Mouse (Mus musculus) C2C12 (cell line): ENCODE results near the gene Dag1. TPM values are rescaled to one million over a fixed set of nuclear protein-coding genes. Genes with fewer than 3 reads are reported as not detected.

Experiments
- H3K27me3 ChIP-seq: one replicate; pipeline ENCODE4 v1.6.1; 2011; ENCODE audit not compliant: control insufficient read depth, insufficient read depth, insufficient read length
- H3K36me3 ChIP-seq: one replicate; pipeline ENCODE4 v1.6.1; 2011; ENCODE audit not compliant: control insufficient read depth, insufficient read depth
- H3K4me3 ChIP-seq: one replicate; pipeline ENCODE4 v1.5.1; 2011; ENCODE audit warnings: mild to moderate bottlenecking, control low read depth; ENCODE audit not compliant: poor library complexity, insufficient read depth, severe bottlenecking
- H3K79me2 ChIP-seq: one replicate; pipeline ENCODE4 v1.6.1; 2011; ENCODE audit not compliant: control insufficient read depth, insufficient read depth
- H3K79me3 ChIP-seq: one replicate; pipeline ENCODE4 v1.6.1; 2011; ENCODE audit warnings: low read depth, control low read depth
- H3ac ChIP-seq: one replicate; pipeline ENCODE3; 2011; ENCODE audit warnings: low read depth; ENCODE audit not compliant: control insufficient read depth, insufficient read length
- CEBPB ChIP-seq: IDR thresholded peaks from one replicate; pipeline ENCODE4 v1.6.1; 2011; ENCODE audit warnings: low read depth, mild to moderate bottlenecking, control low read depth, moderate library complexity
- CTCF ChIP-seq: IDR thresholded peaks from one replicate; pipeline ENCODE4 v1.5.1; 2011; ENCODE audit not compliant: control insufficient read depth, insufficient read depth, insufficient read length
- FOSL1 ChIP-seq: IDR thresholded peaks from one replicate; pipeline ENCODE4 v1.8.0; 2011; ENCODE audit warnings: mild to moderate bottlenecking, low read length; ENCODE audit not compliant: poor library complexity, insufficient read depth, severe bottlenecking
- MAX ChIP-seq: IDR thresholded peaks from one replicate; pipeline ENCODE4 v1.6.1; 2011; ENCODE audit warnings: mild to moderate bottlenecking, control low read depth
- MYOD1 ChIP-seq: IDR thresholded peaks from one replicate; pipeline ENCODE4 v1.6.1; 2011; ENCODE audit warnings: low read depth; ENCODE audit not compliant: control insufficient read depth, insufficient read length
- MYOG ChIP-seq: IDR thresholded peaks from one replicate; pipeline ENCODE4 v1.6.1; 2011; ENCODE audit not compliant: control insufficient read depth, insufficient read length; ENCODE audit errors: extremely low read depth
- USF1 ChIP-seq: IDR thresholded peaks from one replicate; pipeline ENCODE4 v1.6.1; 2011; ENCODE audit warnings: low read depth, mild to moderate bottlenecking, control low read depth, moderate library complexity
- polyA plus RNA-seq: library from polyadenylated mRNA; unstranded; fragments of >200 nt; fragmentation: generic; extraction: Trizol; gene quantifications from one replicate; pipeline ENCODE4 v1.2.1, GENCODE M21; 2012; ENCODE audit warnings: missing spikeins

The Dag1 gene
- polyA plus RNA-seq, 1 experiment = 42.3 TPM

DNA sequence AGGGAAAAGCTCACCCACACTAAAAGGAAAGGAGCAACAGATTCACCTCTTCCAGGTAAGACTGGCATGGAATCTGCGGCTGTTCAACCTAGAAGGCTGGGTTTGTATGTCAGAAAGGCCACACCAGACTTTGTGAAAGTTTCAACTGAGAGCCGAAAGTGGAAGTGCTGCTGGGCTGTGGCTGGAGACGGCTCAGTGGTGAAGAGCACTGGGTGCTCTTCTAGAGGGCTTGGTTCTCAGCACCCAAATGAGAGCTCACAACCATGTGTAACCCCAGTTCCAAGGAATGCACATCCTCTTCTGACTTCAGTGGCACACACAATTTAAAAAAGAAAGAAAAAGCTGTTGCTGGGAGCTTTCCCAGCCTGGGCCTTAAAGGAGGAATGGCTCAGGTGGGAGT, 46.4 kb downstream of the Dag1 start:
- Histone ChIP-seq H3K79me3 (peaks cover 2% of the 10 kb centered on the region), H3K27me3 (no peaks in the 10 kb centered on the region), H3K4me3 (no peak overlapping the region), H3ac (no peak overlapping the region), H3K79me2 (no peaks in the 10 kb centered on the region), H3K36me3 (peaks cover 8% of the 10 kb centered on the region)
- TF ChIP-seq USF1 = no peak
- TF ChIP-seq CTCF = no peak
- TF ChIP-seq MYOG = no peak
- TF ChIP-seq MAX = no peak
- no peak for TF ChIP-seq FOSL1
- TF ChIP-seq CEBPB = no peak
- no peak for TF ChIP-seq MYOD1

DNA sequence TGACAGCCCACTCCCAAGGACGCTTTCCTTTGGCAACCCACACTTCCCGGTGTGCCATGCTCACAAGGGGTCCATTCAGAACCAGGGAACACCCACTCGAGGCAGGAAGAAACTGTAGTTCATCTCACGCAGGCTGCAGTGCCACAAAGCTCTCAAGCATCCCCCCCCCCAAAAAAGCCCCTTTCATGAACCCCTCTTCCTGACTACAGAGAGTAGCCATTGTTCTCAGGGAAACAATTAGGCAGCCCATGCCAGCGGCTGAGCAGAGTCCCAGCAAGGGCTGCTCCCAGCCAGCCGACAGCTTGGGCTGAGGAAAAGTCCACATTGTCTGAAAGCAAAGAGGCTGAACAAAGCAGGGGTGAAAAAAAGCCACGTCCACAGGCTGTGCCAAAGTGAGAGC, 50.7 kb downstream of the Dag1 start:
- Histone ChIP-seq H3ac (no peak overlapping the region), H3K27me3 (no peaks in the 10 kb centered on the region), H3K4me3 (no peak overlapping the region), H3K79me3 (no peaks in the 10 kb centered on the region), H3K36me3 (peaks cover 13% of the 10 kb centered on the region), H3K79me2 (no peaks in the 10 kb centered on the region)
- TF ChIP-seq CTCF (no peak), USF1 (no peak), MAX (no peak), CEBPB (no peak), MYOD1 (no peak), FOSL1 (no peak), MYOG (no peak)

DNA sequence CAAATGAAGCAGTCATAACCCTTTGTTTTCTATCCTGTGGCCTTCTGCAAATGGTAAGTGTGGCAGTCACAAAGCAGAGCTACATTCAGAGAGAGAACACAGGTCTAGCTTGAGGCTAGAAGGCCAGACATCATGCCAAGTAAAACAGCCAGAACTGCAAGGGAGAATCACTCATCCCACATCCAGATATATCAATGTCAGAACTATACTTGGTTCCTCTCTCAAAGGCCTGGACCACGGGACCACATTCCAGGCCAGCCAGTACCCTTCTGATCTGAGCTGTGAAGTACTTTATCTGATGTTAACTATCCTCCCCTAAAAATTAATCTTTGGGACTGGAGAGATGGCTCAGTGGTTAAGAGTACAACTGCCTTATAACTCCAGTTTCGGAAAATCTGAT, 51.3 kb downstream of the Dag1 start:
- H3K4me3 ChIP-seq = no peak overlapping the region
- no peak overlapping the region for H3ac ChIP-seq
- no peaks in the 10 kb centered on the region for H3K79me2 ChIP-seq
- TF ChIP-seq CTCF (no peak), FOSL1 (no peak), CEBPB (no peak)
- no peaks in the 10 kb centered on the region for H3K79me3 ChIP-seq
- no peaks in the 10 kb centered on the region for H3K27me3 ChIP-seq
- H3K36me3 ChIP-seq = peaks cover 7% of the 10 kb centered on the region

DNA sequence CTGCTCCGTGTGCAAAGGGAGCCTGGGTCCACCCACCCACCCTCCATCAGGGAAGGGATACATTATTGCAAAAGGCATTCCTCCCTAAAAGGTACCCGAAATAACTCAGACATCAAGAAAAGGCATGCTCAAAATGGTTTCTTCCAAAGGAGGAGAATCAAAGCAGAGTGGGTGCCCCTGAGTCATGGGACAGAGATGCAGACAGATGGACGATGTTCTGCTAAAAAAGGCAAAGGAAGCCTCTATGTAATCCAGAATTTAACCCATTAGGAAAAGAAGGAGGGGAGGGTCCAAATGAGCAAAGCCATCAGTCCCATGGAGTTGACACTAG, 58.2 kb downstream of the Dag1 start:
- TF ChIP-seq CTCF = no peak
- no peak for TF ChIP-seq MYOG
- TF ChIP-seq CEBPB = no peak
- no peak for TF ChIP-seq USF1
- no peak for TF ChIP-seq MAX
- no peak for TF ChIP-seq FOSL1
- H3K79me3 ChIP-seq = no peaks in the 10 kb centered on the region
- peaks cover 7% of the 10 kb centered on the region for H3K36me3 ChIP-seq
- no peak overlapping the region for H3K4me3 ChIP-seq
- H3K79me2 ChIP-seq = no peaks in the 10 kb centered on the region
- H3ac ChIP-seq = no peak overlapping the region
- no peaks in the 10 kb centered on the region for H3K27me3 ChIP-seq

DNA sequence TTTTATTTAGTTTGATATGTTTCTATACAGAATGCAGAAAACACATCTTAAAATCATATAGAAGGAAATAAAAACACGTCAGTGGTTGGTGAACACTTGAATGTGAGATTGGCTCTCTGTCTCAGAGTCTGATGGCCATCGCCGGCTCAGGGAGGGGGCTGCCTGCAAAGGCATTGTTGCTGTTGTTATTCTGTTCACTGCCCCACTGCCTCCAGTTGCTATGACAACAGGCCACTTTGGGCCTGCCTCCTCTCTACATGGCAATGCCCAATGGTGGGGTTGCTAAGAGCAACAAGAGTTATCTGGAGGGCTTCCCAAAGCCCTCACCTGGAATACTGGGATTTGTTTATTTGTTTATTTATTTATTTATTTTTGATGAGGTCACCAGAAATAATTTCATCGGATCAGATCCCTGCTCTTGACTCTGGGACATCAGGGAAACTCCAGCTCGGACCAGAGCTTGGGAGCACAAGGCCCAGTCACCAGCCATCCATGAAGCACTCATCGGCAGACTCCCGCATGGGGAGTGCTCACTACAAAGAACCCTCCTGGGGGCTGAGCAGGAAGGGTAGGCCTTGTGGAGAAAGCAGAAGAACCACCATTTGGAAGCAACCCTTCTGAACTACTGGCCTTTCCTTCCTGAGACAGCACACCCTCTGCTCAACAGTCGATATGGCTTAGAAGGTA, 58.7 kb downstream of the Dag1 start:
- Histone ChIP-seq H3K36me3 (peaks cover 7% of the 10 kb centered on the region), H3K79me3 (no peaks in the 10 kb centered on the region), H3ac (no peak overlapping the region), H3K79me2 (no peaks in the 10 kb centered on the region), H3K4me3 (no peak overlapping the region), H3K27me3 (no peaks in the 10 kb centered on the region)
- TF ChIP-seq USF1 (no peak), FOSL1 (no peak), CEBPB (no peak), MAX (no peak), MYOD1 (no peak), CTCF (no peak), MYOG (no peak)

DNA sequence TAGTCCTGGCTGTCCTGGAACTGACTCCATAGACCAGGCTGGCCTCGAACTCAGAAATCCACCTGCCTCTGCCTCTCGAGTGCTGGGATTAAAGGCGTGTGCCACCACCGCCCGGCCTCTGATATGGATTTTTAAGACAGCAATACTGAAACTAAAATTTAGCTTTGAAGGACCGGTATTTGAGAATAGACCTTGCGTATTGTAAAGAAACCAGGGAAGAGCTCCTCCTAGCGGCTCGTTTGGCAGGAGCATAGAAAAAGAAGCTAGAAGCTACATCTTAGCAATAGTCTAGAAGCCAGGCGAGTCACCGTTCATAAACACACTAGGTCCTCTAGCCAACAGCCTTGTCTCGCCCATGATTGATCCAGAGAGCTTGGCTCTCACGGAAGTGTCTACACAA, 60.7 kb downstream of the Dag1 start:
- Histone ChIP-seq H3K27me3 (no peaks in the 10 kb centered on the region), H3K79me3 (no peaks in the 10 kb centered on the region), H3K36me3 (no peaks in the 10 kb centered on the region), H3K4me3 (no peak overlapping the region), H3K79me2 (no peaks in the 10 kb centered on the region), H3ac (no peak overlapping the region)
- no peak for TF ChIP-seq MAX
- no peak for TF ChIP-seq MYOG
- TF ChIP-seq USF1 = no peak
- TF ChIP-seq FOSL1 = no peak
- TF ChIP-seq CTCF = no peak
- TF ChIP-seq CEBPB = no peak
- no peak for TF ChIP-seq MYOD1
